Mouse (Mus musculus): ENCODE data around the gene Smurf2.
"Not testable (repeated sequence)": the region's sequence is repeated elsewhere in the genome, so short reads cannot be mapped to it uniquely, and the experiment has no call there.

Smurf2 gene

GRCm38 (mm10) chr11:106812410-106813136, 107.9 kb downstream of the Smurf2 start:
- no peak for DNase-seq (ENCODE audit: low spot score)

GRCm38 (mm10) chr11:106807442-106807841, 113.1 kb downstream of the Smurf2 start:
- not testable (repeated sequence) for DNase-seq (ENCODE audit: low spot score)

DNA sequence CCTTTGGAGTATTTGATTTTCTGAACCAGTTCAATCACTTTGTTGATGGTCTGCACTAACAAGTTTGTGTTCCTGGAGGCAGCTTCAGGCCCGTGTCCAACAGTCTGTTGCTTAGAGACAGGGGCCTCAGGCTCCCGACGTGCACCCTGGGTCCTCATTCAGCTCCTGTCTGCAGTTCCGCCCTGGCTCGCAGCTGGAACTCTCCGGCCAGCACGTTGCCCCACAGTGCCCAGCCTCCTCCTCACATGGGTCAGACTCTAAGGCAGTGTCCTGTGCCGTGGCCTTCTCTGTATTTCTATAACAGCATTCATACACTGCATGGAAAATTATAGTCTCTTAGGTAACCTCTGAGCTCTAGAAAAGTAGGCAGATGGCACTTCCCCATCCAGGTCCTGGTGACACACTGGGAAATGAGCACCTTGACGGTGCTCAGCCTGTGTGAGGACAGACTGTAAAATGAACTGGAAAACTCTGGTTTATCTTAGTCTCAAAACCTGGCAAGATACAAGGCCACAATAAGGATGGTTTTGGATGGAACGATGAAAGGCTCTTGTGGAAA, 118.4 kb downstream of the Smurf2 start:
- DNase-seq (ENCODE audit: low spot score) = no peak

DNA sequence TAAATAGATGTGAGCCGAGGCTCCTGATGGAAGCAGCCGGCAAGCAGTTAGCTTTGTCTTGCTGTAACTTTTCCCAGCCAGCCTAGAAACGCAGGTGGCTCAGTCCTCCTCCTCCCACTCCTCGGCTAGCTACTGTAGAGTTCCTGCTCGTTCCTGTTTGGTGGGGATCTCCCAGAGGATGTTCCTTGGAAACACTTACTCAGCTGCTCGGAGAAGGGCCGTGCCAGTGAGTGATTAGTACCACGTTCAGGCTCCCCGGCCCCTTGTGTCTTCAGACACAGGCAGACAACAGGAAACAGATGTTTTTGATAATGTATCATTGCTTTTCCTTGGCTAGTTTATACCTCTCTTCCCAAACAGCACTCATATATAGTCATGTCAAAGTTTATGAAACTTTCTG, 124.8 kb downstream of the Smurf2 start:
- no peak for DNase-seq (ENCODE audit: low spot score)

DNA sequence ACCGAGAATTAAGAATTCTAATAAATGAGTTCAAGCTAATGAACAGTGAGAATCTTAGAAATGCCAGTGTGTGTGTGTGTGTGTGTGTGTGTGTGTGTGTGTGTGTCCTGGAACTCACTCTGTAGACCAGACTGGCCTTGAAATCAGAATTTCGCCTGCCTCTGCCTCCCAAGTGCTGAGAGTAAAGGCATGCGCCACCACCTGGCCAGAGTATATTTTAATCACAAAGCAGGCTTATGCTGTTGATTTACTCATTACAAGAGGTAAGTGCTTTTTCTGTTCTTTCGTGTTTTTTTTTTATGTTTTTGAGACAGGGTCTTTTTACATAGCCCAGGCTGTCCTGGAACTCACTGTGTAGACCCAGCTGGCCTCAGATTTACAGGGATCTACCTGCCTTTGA, 126.7 kb downstream of the Smurf2 start:
- DNase-seq (ENCODE audit: low spot score) = no peak

- peak; percentile 37 for DNase-seq (ENCODE audit: low spot score)
Measured at GRCm38 (mm10) chr11:106789649-106790048, 130.9 kb downstream of the Smurf2 start.

- DNase-seq (ENCODE audit: low spot score) = peak; percentile 97
Measured at GRCm38 (mm10) chr11:106788775-106789459, 131.6 kb downstream of the Smurf2 start, which contains the start of the genes Ddx5 and Cep95. Gene Ddx5, minus strand, starts transcription at chr11:106789185. Gene Cep95, plus strand, starts transcription at chr11:106789252.

DNA sequence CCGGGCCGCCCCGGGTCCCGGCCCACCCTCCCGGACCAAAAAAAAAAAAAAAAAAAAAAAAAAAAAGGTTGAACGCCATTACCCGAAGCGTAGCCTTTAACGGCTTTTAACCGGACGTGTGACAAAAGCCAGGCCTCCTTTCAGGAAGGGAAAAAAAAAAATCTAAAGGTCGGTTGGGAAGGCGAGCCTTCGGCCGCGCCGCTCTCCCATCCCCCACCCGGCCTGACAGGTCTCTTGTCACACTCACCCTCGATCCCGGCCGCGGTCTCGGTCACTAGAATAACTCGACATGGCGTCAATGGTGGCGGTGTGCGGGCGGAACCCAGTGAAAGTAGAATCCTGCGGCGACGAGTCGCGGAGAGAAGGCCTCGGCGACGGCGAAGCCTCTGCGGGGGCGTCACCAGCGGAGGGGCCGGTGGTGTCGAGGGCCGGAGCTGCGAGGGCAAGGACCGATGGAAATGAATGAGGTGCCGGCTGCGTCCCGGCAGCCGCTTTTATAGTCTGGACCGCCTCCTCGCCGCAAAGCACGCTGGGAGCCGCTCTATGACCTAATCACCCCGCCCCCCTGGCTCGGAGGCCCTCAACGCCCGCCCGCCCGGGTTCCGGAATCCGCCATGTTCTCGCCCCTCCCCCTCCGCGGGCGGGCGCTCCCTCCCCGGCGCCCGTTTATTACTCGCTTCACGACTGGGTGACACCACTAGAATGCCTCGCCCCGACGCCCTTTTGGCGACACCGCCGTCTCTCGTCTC, 132.3 kb downstream of the Smurf2 start:
- peak; percentile 96 for DNase-seq (ENCODE audit: low spot score)

- DNase-seq (ENCODE audit: low spot score) = peak; percentile 82
Measured at GRCm38 (mm10) chr11:106787131-106788025, 133.1 kb downstream of the Smurf2 start.

DNA sequence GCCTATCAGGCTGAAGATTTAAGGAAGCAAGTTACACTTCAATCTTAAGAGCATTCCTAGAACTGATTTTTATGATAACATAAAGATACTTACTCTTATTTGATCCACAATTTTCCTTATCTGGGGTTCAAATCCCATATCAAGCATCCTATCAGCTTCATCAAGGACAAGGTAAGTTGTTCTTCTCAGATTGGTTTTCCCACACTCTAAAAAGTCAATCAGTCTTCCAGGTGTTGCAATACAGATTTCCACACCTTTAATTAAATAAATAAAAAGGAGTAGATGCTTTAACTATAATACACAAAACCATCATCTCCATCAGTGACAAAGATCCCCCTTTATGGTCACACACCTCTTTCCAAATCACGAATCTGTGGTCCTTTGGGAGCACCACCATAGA, 135.5 kb downstream of the Smurf2 start:
- no peak for DNase-seq (ENCODE audit: low spot score)

GRCm38 (mm10) chr11:106784476-106784875, 136.0 kb downstream of the Smurf2 start:
- DNase-seq (ENCODE audit: low spot score) = no peak

DNA sequence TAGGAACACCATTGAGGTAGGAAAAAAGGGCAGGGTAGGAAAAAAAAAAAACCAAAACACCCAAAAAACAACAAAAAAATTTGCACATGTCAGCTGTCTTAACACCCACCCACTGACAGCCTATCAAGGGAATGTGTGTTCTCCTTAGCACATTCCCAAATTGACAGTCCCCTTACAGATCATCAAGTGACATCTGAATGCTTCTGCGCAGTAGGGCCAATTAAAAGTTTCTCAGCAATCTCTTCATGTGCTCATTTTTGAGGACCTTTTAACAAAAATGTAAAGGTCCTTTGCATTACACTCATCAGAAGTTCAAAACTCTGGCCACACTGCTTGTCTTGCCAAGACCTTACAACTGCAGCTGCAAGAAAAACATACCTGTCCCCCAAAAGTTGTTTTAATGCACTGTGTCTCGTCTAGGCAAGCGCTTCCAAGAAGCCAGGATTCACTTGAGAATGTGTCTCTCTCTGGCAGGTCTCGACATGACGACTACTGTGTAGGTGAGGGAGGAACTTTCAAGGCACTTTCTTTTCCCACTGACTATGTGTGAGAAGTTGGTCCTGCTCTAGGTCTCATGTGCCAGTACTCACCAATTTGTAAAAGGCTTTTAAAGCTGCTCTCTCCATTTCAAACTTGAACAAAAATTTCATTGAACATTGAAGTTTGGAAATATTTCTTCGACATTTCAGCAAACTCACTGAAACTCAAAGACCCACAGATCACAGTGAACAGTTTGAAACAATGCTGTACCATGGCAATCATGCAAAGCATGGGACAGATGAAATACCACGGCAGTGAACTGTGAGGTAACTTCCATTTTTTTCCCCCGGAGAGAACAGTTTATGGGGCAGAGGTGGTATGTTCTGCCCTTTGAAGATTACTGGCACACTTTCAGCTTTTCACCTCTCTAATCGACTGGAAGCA, 137.4 kb downstream of the Smurf2 start:
- no peak for DNase-seq (ENCODE audit: low spot score)

GRCm38 (mm10) chr11:106782271-106782670, 138.2 kb downstream of the Smurf2 start:
- not testable (repeated sequence) for DNase-seq (ENCODE audit: low spot score)

- no peak for DNase-seq (ENCODE audit: low spot score)
Measured at GRCm38 (mm10) chr11:106780590-106781220, 139.8 kb downstream of the Smurf2 start.

GRCm38 (mm10) chr11:106780089-106780425, 140.5 kb downstream of the Smurf2 start:
- no peak for DNase-seq (ENCODE audit: low spot score)

- peak; percentile 90 for DNase-seq (ENCODE audit: low spot score)
Measured at GRCm38 (mm10) chr11:106779388-106780088, 141.0 kb downstream of the Smurf2 start, which contains the start of gene Polg2. Gene Polg2, minus strand, starts transcription at chr11:106779537.

DNA sequence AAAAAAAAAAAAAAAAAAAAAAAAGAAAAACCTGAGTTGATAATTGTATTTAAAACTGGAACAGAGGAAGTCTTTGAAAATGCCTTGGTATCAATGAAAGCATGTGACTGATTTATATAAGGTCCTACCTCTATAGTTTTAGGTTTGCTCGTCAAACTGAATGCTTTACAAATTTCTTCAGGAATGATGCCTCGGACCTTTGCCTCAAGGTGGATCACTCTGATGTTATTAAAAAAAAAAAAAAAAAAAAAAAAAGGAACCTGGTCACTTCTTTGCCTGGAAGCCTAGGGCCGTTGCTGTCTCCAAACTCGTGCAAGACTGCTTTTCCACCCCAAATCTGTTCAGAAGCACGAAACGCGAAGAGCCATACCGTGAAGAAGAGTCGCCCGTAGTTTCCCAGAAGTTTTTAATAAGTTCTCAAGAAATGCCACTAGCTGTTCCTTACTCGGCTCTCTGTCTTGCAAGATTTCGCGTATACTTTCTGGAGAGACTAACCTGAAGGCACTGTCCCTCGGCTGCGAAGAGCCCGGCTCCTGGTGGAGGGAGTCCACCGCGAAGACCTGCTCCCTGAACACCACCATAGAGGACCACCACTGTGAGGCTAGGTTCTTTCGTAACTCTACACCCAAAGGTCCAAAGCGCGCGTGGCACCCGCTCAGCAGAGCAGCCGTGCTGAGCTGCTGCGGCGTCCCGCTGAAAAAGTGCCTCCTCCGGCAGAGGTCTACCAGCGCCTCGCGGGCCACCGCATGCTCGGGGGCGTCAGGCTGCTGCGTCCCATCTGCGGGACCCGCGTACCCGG, 141.7 kb downstream of the Smurf2 start:
- DNase-seq (ENCODE audit: low spot score) = peak; percentile 52

DNA sequence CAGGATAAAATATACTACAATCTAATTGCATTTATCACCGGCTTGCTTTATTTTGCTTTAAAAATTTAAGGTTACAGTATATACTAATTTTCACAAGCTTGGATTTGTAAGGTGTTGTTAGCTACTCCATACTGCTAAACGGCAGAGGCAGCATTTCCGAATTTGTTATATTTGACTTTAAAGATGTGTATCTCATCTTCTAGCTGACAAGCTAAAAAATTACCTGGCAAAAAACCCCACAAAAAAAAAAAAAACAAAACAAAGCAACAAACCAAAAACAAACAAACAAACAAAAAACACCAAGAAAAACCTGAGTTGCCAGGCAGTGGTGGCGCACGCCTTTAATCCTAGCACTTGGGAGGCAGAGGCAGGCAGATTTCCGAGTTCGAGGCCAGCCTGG, 142.4 kb downstream of the Smurf2 start:
- DNase-seq (ENCODE audit: low spot score) = no peak

Measured in c-Kit-positive CD71-positive TER-119-positive erythroid progenitor cells, embryonic 14.5 days (primary cell).